Mouse (Mus musculus) testis, adult 2 months (tissue): ENCODE measurements around the gene Tspan9. TPM values are rescaled to one million over a fixed set of nuclear protein-coding genes. Genes with fewer than 3 reads are reported as not detected.

Experiments
- H3K27ac ChIP-seq: fragments of 200-500 bp; 2 replicates; pipeline ENCODE4 v1.5.1; 2012; ENCODE audit warnings: low read depth, low read length; ENCODE audit not compliant: control insufficient read depth, insufficient read depth
- H3K27me3 ChIP-seq: fragments of 200-500 bp; 2 replicates; pipeline ENCODE4 v1.6.1; 2012; ENCODE audit warnings: mild to moderate bottlenecking, low read length, moderate library complexity; ENCODE audit not compliant: control insufficient read depth, insufficient read depth
- H3K36me3 ChIP-seq: fragments of 200-500 bp; 2 replicates; pipeline ENCODE4 v1.6.1; 2012; ENCODE audit warnings: mild to moderate bottlenecking, low read length; ENCODE audit not compliant: control insufficient read depth, insufficient read depth
- H3K4me1 ChIP-seq: fragments of 200-500 bp; 2 replicates; pipeline ENCODE4 v1.6.1; 2012; ENCODE audit warnings: low read length; ENCODE audit not compliant: control insufficient read depth, insufficient read depth
- H3K4me3 ChIP-seq: fragments of 200-500 bp; 2 replicates; pipeline ENCODE4 v1.5.1; 2012; ENCODE audit warnings: low read depth, mild to moderate bottlenecking, low read length, moderate library complexity, mixed read lengths; ENCODE audit not compliant: control insufficient read depth
- CTCF ChIP-seq: fragments of 200-500 bp; IDR thresholded peaks from 2 replicates; pipeline ENCODE4 v1.5.1; 2012; ENCODE audit warnings: low read depth, mild to moderate bottlenecking, inconsistent platforms, low read length, moderate library complexity; ENCODE audit not compliant: control insufficient read depth, insufficient read depth, insufficient replicate concordance
- POLR2A ChIP-seq: fragments of 200-500 bp; IDR thresholded peaks from 2 replicates; pipeline ENCODE4 v1.6.1; 2012; ENCODE audit warnings: low read depth, mild to moderate bottlenecking, inconsistent platforms, low read length, moderate library complexity; ENCODE audit not compliant: control insufficient read depth
- polyA plus RNA-seq: library from polyadenylated mRNA; depleted of rRNA; stranded (reverse); fragments of >200 nt; gene quantifications from 2 replicates; pipeline ENCODE4 v1.2.3, GENCODE M21; 2012

Tspan9 gene
- polyA plus RNA-seq, 1 experiment: 3.5 TPM

GRCm38 (mm10) chr6:127933841-127934240, 209.6 kb downstream of the Tspan9 start:
- TF ChIP-seq CTCF (no peak), POLR2A (no peak)
- no peak overlapping the region for H3K4me3 ChIP-seq
- no peaks in the 10 kb centered on the region for H3K4me1 ChIP-seq
- H3K27ac ChIP-seq: no peak overlapping the region
- H3K36me3 ChIP-seq: no peaks in the 10 kb centered on the region
- H3K27me3 ChIP-seq: no peaks in the 10 kb centered on the region

GRCm38 (mm10) chr6:127932697-127933096, 210.7 kb downstream of the Tspan9 start:
- H3K36me3 ChIP-seq: no peaks in the 10 kb centered on the region
- no peak for TF ChIP-seq CTCF
- TF ChIP-seq POLR2A: no peak
- H3K4me3 ChIP-seq: no peak overlapping the region
- H3K27ac ChIP-seq: no peak overlapping the region
- H3K27me3 ChIP-seq: no peaks in the 10 kb centered on the region
- H3K4me1 ChIP-seq: no peaks in the 10 kb centered on the region

- Histone ChIP-seq H3K4me3 (no peak overlapping the region), H3K27me3 (no peaks in the 10 kb centered on the region), H3K36me3 (no peaks in the 10 kb centered on the region), H3K4me1 (no peaks in the 10 kb centered on the region), H3K27ac (no peak overlapping the region)
- TF ChIP-seq CTCF: no peak
- TF ChIP-seq POLR2A: no peak
These were observed 214.7 kb downstream of the Tspan9 start for GRCm38 (mm10) chr6:127928682-127929081.

- Histone ChIP-seq H3K36me3 (no peaks in the 10 kb centered on the region), H3K4me1 (no peaks in the 10 kb centered on the region), H3K27me3 (no peaks in the 10 kb centered on the region), H3K4me3 (no peak overlapping the region), H3K27ac (no peak overlapping the region)
- TF ChIP-seq POLR2A (no peak), CTCF (no peak)
These were observed 217.5 kb downstream of the Tspan9 start for GRCm38 (mm10) chr6:127925915-127926314.

- no peak overlapping the region for H3K27ac ChIP-seq
- no peak overlapping the region for H3K4me3 ChIP-seq
- TF ChIP-seq POLR2A: no peak
- no peak for TF ChIP-seq CTCF
- no peaks in the 10 kb centered on the region for H3K36me3 ChIP-seq
- no peaks in the 10 kb centered on the region for H3K4me1 ChIP-seq
- H3K27me3 ChIP-seq: no peaks in the 10 kb centered on the region
These were observed 218.6 kb downstream of the Tspan9 start for GRCm38 (mm10) chr6:127924750-127925149.

GRCm38 (mm10) chr6:127923296-127923695, 220.1 kb downstream of the Tspan9 start:
- no peak overlapping the region for H3K4me3 ChIP-seq
- TF ChIP-seq CTCF (no peak), POLR2A (no peak)
- no peaks in the 10 kb centered on the region for H3K27me3 ChIP-seq
- H3K4me1 ChIP-seq: no peaks in the 10 kb centered on the region
- no peak overlapping the region for H3K27ac ChIP-seq
- H3K36me3 ChIP-seq: no peaks in the 10 kb centered on the region

GRCm38 (mm10) chr6:127921996-127922395, 221.4 kb downstream of the Tspan9 start:
- no peak for TF ChIP-seq POLR2A
- TF ChIP-seq CTCF: no peak

GRCm38 (mm10) chr6:127920652-127921051, 222.7 kb downstream of the Tspan9 start:
- Histone ChIP-seq H3K4me3 (no peak overlapping the region), H3K27ac (no peak overlapping the region), H3K36me3 (no peaks in the 10 kb centered on the region), H3K4me1 (no peaks in the 10 kb centered on the region), H3K27me3 (no peaks in the 10 kb centered on the region)
- TF ChIP-seq CTCF: peak; percentile 90
- TF ChIP-seq POLR2A: no peak

More at GRCm38 (mm10) chr6:127921996-127922395, 221.4 kb downstream of the Tspan9 start:
- H3K27ac ChIP-seq: no peak overlapping the region
- H3K4me3 ChIP-seq: no peak overlapping the region
- H3K27me3 ChIP-seq: no peaks in the 10 kb centered on the region
- no peaks in the 10 kb centered on the region for H3K36me3 ChIP-seq
- H3K4me1 ChIP-seq: no peaks in the 10 kb centered on the region
